Mouse (Mus musculus) testis, postnatal 14 days (tissue): ENCODE measurements at regions not wholly inside any gene's neighbourhood (a gene's known extent, or its start where the extent isn't known, plus 50 kb on each side); places are given as distances from the start of the nearest gene placed in this dataset.
A peak's percentile ranks its signal among the peaks of the same experiment; 100 is the strongest.

Source experiments
- DNase-seq: peaks from one replicate; pipeline ENCODE4 v3.0.0; 2021; ENCODE audit warnings: low spot score

- no peak for DNase-seq
These were observed 58.3 kb upstream of the N6amt1 start for GRCm38 (mm10) chr16:87295727-87296126.

- DNase-seq = no peak
These were observed 61.2 kb upstream of the N6amt1 start for GRCm38 (mm10) chr16:87292826-87293225.

GRCm38 (mm10) chr16:87291716-87292115 lies 62.3 kb upstream of the N6amt1 start:
- no peak for DNase-seq

GRCm38 (mm10) chr16:87285639-87286038 lies 68.3 kb upstream of the N6amt1 start:
- DNase-seq = no peak

GRCm38 (mm10) chr16:87284835-87285510 lies 69.0 kb upstream of the N6amt1 start:
- no peak for DNase-seq

- no peak for DNase-seq
These were observed 75.5 kb upstream of the N6amt1 start for GRCm38 (mm10) chr16:87278518-87278917.

GRCm38 (mm10) chr16:87272363-87272762 lies 81.6 kb upstream of the N6amt1 start:
- DNase-seq = no peak

GRCm38 (mm10) chr16:87267954-87268804 lies 85.8 kb upstream of the N6amt1 start:
- no peak for DNase-seq

- DNase-seq = no peak
These were observed 86.5 kb upstream of the N6amt1 start for GRCm38 (mm10) chr16:87267517-87267916.

- DNase-seq = no peak
These were observed 90.4 kb upstream of the N6amt1 start for GRCm38 (mm10) chr16:87263571-87263970.

- no peak for DNase-seq
These were observed 90.9 kb upstream of the N6amt1 start for GRCm38 (mm10) chr16:87263041-87263440.

- DNase-seq = no peak
These were observed 91.5 kb upstream of the N6amt1 start for GRCm38 (mm10) chr16:87262497-87262896.

- DNase-seq = peak; percentile 62
These were observed 92.5 kb upstream of the N6amt1 start for GRCm38 (mm10) chr16:87261527-87261926.

- DNase-seq = no peak
These were observed 99.2 kb upstream of the N6amt1 start for GRCm38 (mm10) chr16:87254736-87255135.

GRCm38 (mm10) chr16:87250531-87250930 lies 103.5 kb upstream of the N6amt1 start:
- no peak for DNase-seq

- no peak for DNase-seq
These were observed 104.1 kb upstream of the N6amt1 start for GRCm38 (mm10) chr16:87249903-87250302.

- DNase-seq = no peak
These were observed 105.4 kb upstream of the N6amt1 start for GRCm38 (mm10) chr16:87248501-87249030.

GRCm38 (mm10) chr16:87245933-87246791 lies 107.8 kb upstream of the N6amt1 start:
- DNase-seq = peak; percentile 40

GRCm38 (mm10) chr16:87245441-87245840 lies 108.5 kb upstream of the N6amt1 start:
- DNase-seq = no peak

- no peak for DNase-seq
These were observed 112.0 kb upstream of the N6amt1 start for GRCm38 (mm10) chr16:87242027-87242426.

GRCm38 (mm10) chr16:87239105-87239504 lies 114.9 kb upstream of the N6amt1 start:
- DNase-seq = no peak

- DNase-seq = no peak
These were observed 119.8 kb upstream of the N6amt1 start for GRCm38 (mm10) chr16:87234199-87234598.
